Mouse (Mus musculus): ENCODE measurements at regions not wholly inside any gene's neighbourhood (a gene's known extent, or its start where the extent isn't known, plus 50 kb on each side); places are given as distances from the start of the nearest gene placed in this dataset.

- in situ Hi-C loops (cut with MboI; ENCODE audit: low sequenced_read_pairs in 2 of 2, unreplicated experiment in 2 of 2): no loop called here
- H3K4me3 ChIP-seq (ENCODE audit: insufficient read depth in 1 of 2, low read depth in 1 of 2, low read length in 2 of 2, poor library complexity in 1 of 2, severe bottlenecking in 1 of 2): no peak overlapping the region
- no peak overlapping the region for H3K9ac ChIP-seq (ENCODE audit: insufficient read depth, low read depth, low read length, poor library complexity, severe bottlenecking)
- DNase-seq (ENCODE audit: low read depth, low spot score): no peak
- no peaks in the 10 kb centered on the region for H3K36me3 ChIP-seq (ENCODE audit: control insufficient read depth, insufficient read depth, low read length, poor library complexity, severe bottlenecking)
- no peak overlapping the region for H3K27ac ChIP-seq (ENCODE audit: insufficient read depth, low read depth, low read length, poor library complexity, severe bottlenecking)
- peaks cover 0 to 17% of the 10 kb centered on the region in 2 experiments; a peak in 2 of 4 replicates for H3K4me1 ChIP-seq (ENCODE audit: control insufficient read depth in 2 of 2, insufficient read depth in 2 of 2, low read length in 2 of 2, poor library complexity in 1 of 2)
- H3K9me3 ChIP-seq (ENCODE audit: control insufficient read depth, insufficient read depth, low read depth, low read length): no peaks in the 10 kb centered on the region
- TF ChIP-seq HCFC1 (IDR thresholded peaks at IDR 0.05; ENCODE audit: borderline replicate concordance, insufficient read depth, low read length): no peak
Observed at GRCm38 (mm10) chr2:167742479-167742878, 52.9 kb upstream of the Tmem189 start.

GRCm38 (mm10) chr2:167740516-167741189, 51.0 kb upstream of the Tmem189 start:
- in situ Hi-C loops (cut with MboI; ENCODE audit: low sequenced_read_pairs in 2 of 2, unreplicated experiment in 2 of 2): no loop called here
- Histone ChIP-seq H3K9ac (ENCODE audit: insufficient read depth, low read depth, low read length, poor library complexity, severe bottlenecking) (no peak overlapping the region), H3K4me3 (ENCODE audit: insufficient read depth in 1 of 2, low read depth in 1 of 2, low read length in 2 of 2, poor library complexity in 1 of 2, severe bottlenecking in 1 of 2) (no peak overlapping the region), H3K4me1 (ENCODE audit: control insufficient read depth in 2 of 2, insufficient read depth in 2 of 2, low read length in 2 of 2, poor library complexity in 1 of 2) (peaks cover 0 to 9% of the 10 kb centered on the region in 2 experiments; a peak in 1 of 4 replicates), H3K36me3 (ENCODE audit: control insufficient read depth, insufficient read depth, low read length, poor library complexity, severe bottlenecking) (no peaks in the 10 kb centered on the region), H3K27ac (ENCODE audit: insufficient read depth, low read depth, low read length, poor library complexity, severe bottlenecking) (no peak overlapping the region), H3K9me3 (ENCODE audit: control insufficient read depth, insufficient read depth, low read depth, low read length) (no peaks in the 10 kb centered on the region)
- TF ChIP-seq ZNF384 (IDR thresholded peaks at IDR 0.05; ENCODE audit: low read depth, low read length): no peak
- TF ChIP-seq CHD2 (IDR thresholded peaks at IDR 0.05; ENCODE audit: low read depth, low read length): no peak
- no peak for DNase-seq (ENCODE audit: low read depth, low spot score)

Measured in ES-E14 (cell line).